Mouse (Mus musculus): ENCODE measurements around the gene Caly.
A peak's percentile ranks its signal among the peaks of the same experiment; 100 is the strongest.

Caly gene

GRCm38 (mm10) chr7:140082242-140082678 is at the start of gene Caly:
Caly (minus strand) TSS chr7:140082548.
- DNase-seq = peak; percentile 77

- no peak for DNase-seq
Measured at GRCm38 (mm10) chr7:140127911-140128310, 45.6 kb upstream of the Caly start.

GRCm38 (mm10) chr7:140126934-140127333 is 44.6 kb upstream of the Caly start:
- DNase-seq = no peak

GRCm38 (mm10) chr7:140126022-140126350 is 43.6 kb upstream of the Caly start:
- DNase-seq = no peak

GRCm38 (mm10) chr7:140125278-140126021 is 43.1 kb upstream of the Caly start:
- DNase-seq = peak; percentile 92

- DNase-seq = no peak
Measured at GRCm38 (mm10) chr7:140124382-140124781, 42.0 kb upstream of the Caly start.

- no peak for DNase-seq
Measured at GRCm38 (mm10) chr7:140122765-140123164, 40.4 kb upstream of the Caly start.

- DNase-seq = no peak
Measured at GRCm38 (mm10) chr7:140121338-140121910, 39.1 kb upstream of the Caly start.

GRCm38 (mm10) chr7:140120484-140120883 is 38.1 kb upstream of the Caly start:
- no peak for DNase-seq

GRCm38 (mm10) chr7:140116329-140117054 is 34.1 kb upstream of the Caly start, which contains the start of gene Echs1:
Echs1 (minus strand) TSS chr7:140116476.
- peak; percentile 81 for DNase-seq

GRCm38 (mm10) chr7:140115583-140116328 is 33.4 kb upstream of the Caly start, which contains the start of gene Paox:
Paox (plus strand) TSS chr7:140115799.
- peak; percentile 28 for DNase-seq

GRCm38 (mm10) chr7:140111943-140112342 is 29.6 kb upstream of the Caly start:
- DNase-seq = no peak

GRCm38 (mm10) chr7:140104009-140104408 is 21.7 kb upstream of the Caly start:
- DNase-seq = no peak

GRCm38 (mm10) chr7:140101993-140102860 is 19.9 kb upstream of the Caly start, which contains the start of gene Fuom:
Fuom (minus strand) TSS chr7:140102441.
- DNase-seq = peak; percentile 82

GRCm38 (mm10) chr7:140101498-140101897 is 19.1 kb upstream of the Caly start:
- DNase-seq = peak; percentile 29

GRCm38 (mm10) chr7:140098466-140098865 is 16.1 kb upstream of the Caly start:
- DNase-seq = no peak

- no peak for DNase-seq
Measured at GRCm38 (mm10) chr7:140096055-140096454, 13.7 kb upstream of the Caly start.

- DNase-seq = no peak
Measured at GRCm38 (mm10) chr7:140095556-140095955, 13.2 kb upstream of the Caly start.

- no peak for DNase-seq
Measured at GRCm38 (mm10) chr7:140094954-140095353, 12.6 kb upstream of the Caly start.

- no peak for DNase-seq
Measured at GRCm38 (mm10) chr7:140092924-140093528, 10.7 kb upstream of the Caly start, which contains the start of gene Prap1. Prap1 (plus strand) TSS chr7:140093395.

- no peak for DNase-seq
Measured at GRCm38 (mm10) chr7:140090601-140091000, 8.3 kb upstream of the Caly start.
